Comparison of ENCODE assay signal across 9 mouse cellular contexts in the genomic region with DNA sequence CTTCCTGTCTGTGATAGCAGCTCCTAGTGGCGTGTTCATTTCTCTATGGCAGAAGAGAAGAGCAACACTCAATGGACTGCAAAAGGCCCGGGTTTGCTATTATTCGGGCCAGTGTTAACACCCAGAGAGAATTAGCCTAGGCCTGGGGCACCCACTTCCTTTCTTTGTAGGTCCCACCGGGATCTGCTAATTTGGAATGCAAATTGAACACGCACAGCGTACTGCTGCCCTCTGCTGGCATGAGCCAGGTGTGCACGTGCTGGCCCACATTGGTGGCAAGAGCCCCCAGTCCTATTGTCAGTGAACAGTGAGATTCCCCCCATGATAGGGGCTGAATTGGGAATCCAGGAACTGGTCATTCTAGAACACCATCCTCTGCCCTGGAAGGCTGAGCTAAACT.
DNase-seq lines count a peak whose midpoint lies in the region; ATAC-seq and TF ChIP-seq lines count a peak whose summit lies in the region.
"Had no signal": no experiment of that assay in that cellular context is flagged by ENCODE, and none has a peak within 500 bp of the region (broad histone marks: within the 10 kb centered on the region; RNA-seq: fewer than 3 reads in every experiment).

No protein-coding gene starts in this region.

- H3K9me3 ChIP-seq in hindbrain, embryonic 11.5 days (ENCODE audit: control insufficient read depth, low read length): no peaks in the 10 kb centered on the region

- peak; percentile 71 for ATAC-seq in hindbrain, embryonic 11.5 days (ENCODE audit: low FRiP score)

- no peak overlapping the region for H3K9ac ChIP-seq in hindbrain, embryonic 11.5 days (ENCODE audit: low read depth, low read length)

- H3K4me1 ChIP-seq in cerebellum, adult 2 months (ENCODE audit: control insufficient read depth, insufficient read depth, low read length): no peaks in the 10 kb centered on the region
- H3K4me1 ChIP-seq in hindbrain, embryonic 11.5 days (replicated peaks; ENCODE audit: control insufficient read depth, insufficient read depth, low read length): 0 out of 2 replicates have a peak, but pooled peaks cover 2% of the 10 kb centered on the region

- 8% methylated on average over 7 of the region's 7 CpGs for WGBS in cerebellum, adult 2 months
- WGBS in hindbrain, embryonic 11.5 days: 6% methylated on average over 7 of the region's 7 CpGs

- no peak overlapping the region for H3K27ac ChIP-seq in cerebellum, adult 2 months (ENCODE audit: insufficient read depth, low read length)
- H3K27ac ChIP-seq in hindbrain, embryonic 11.5 days (ENCODE audit: low read depth, low read length): no peak overlapping the region
- H3K27ac ChIP-seq: macrophage had no signal

- peak; percentile 97 for TF ChIP-seq CTCF in cerebellum, adult 2 months (IDR thresholded peaks at IDR 0.05; ENCODE audit: borderline replicate concordance, insufficient read depth, low read depth, low read length)

- no peaks in the 10 kb centered on the region for H3K36me3 ChIP-seq in hindbrain, embryonic 11.5 days (ENCODE audit: control insufficient read depth, insufficient read depth, low read length)

- no peak overlapping the region for H3K4me3 ChIP-seq in cerebellum, adult 2 months (replicated peaks; ENCODE audit: insufficient read depth, low read depth, low read length)
- no peak overlapping the region for H3K4me3 ChIP-seq in hindbrain, embryonic 11.5 days (ENCODE audit: low read depth, low read length)

- DNase-seq in ES-CJ7 (ENCODE audit: low read depth, low spot score): peak; percentile 83
- DNase-seq in cerebellum, adult 2 months: peak; percentile 59 to 81
- DNase-seq in frontal cortex, adult 2 months (ENCODE audit: extremely low spot score in 1 of 2, low spot score in 1 of 2): peak; percentile 11 to 86
- DNase-seq in hindbrain, embryonic 11.5 days (ENCODE audit: low spot score): peak; percentile 90
- DNase-seq in layer of hippocampus, postnatal 14 days (ENCODE audit: low spot score in 2 of 2): peak; percentile 72 to 84
- DNase-seq in lung, postnatal 14 days: peak; percentile 85
- DNase-seq in retina, embryonic 14.5 days (ENCODE audit: low spot score): peak; percentile 89
- DNase-seq in thymus, postnatal 36 days: peak; percentile 72 to 77

- no peak overlapping the region for H3K4me2 ChIP-seq in hindbrain, embryonic 11.5 days (replicated peaks; ENCODE audit: low read depth, low read length)

- no peaks in the 10 kb centered on the region for H3K27me3 ChIP-seq in cerebellum, adult 2 months (ENCODE audit: control insufficient read depth, insufficient read depth, low read length)
- no peaks in the 10 kb centered on the region for H3K27me3 ChIP-seq in hindbrain, embryonic 11.5 days (ENCODE audit: control insufficient read depth, insufficient read depth, low read length)

- no peak for TF ChIP-seq POLR2A in cerebellum, adult 2 months (IDR thresholded peaks at IDR 0.05; ENCODE audit: borderline replicate concordance, insufficient read depth, low read length)
